Mouse (Mus musculus) CH12.LX (cell line): ENCODE data around the gene Prkacb. TPM values are rescaled to one million over a fixed set of nuclear protein-coding genes. Genes with fewer than 3 reads are reported as not detected.

Experiments used
- DNase-seq: peaks from one replicate; pipeline ENCODE4 v3.0.0-alpha.2; 2013; ENCODE audit errors: extremely low read depth
- H3K27ac ChIP-seq: 2 replicates; pipeline ENCODE4 v1.5.1; 2012; ENCODE audit warnings: low read depth, mild to moderate bottlenecking, control low read depth, moderate library complexity; ENCODE audit not compliant: insufficient read depth
- H3K27me3 ChIP-seq: replicated peaks from 2 replicates; pipeline ENCODE3; 2012; ENCODE audit warnings: inconsistent platforms
- H3K36me3 ChIP-seq, 2 experiments: replicated peaks in 1 of 2; 2 replicates each; pipeline versions ENCODE3 to v1.6.1; 2012; ENCODE audit warnings: inconsistent platforms in 1 of 2, low read length in 1 of 2, mild to moderate bottlenecking in 1 of 2, mixed read lengths in 1 of 2, moderate library complexity in 1 of 2; ENCODE audit not compliant: control insufficient read depth in 1 of 2, insufficient read depth in 1 of 2
- H3K4me1 ChIP-seq, 2 experiments: 2 replicates each; pipeline ENCODE4 v1.6.1; 2012; ENCODE audit warnings: inconsistent platforms in 1 of 2, moderate library complexity in 1 of 2; ENCODE audit not compliant: insufficient read depth in 2 of 2, control insufficient read depth in 1 of 2
- H3K4me2 ChIP-seq: 2 replicates; pipeline ENCODE4 v1.6.1; 2012; ENCODE audit warnings: low read depth, mild to moderate bottlenecking, control low read depth; ENCODE audit not compliant: poor library complexity, insufficient read depth, severe bottlenecking
- H3K4me3 ChIP-seq, 3 experiments: fragments of 150-350 bp in 1 of 3; sonication (generic) in 1 of 3; replicated peaks in 1 of 3; 2 replicates each; pipeline versions ENCODE3 to v1.5.1; 2011 to 2012; ENCODE audit warnings: low read depth in 2 of 3, low read length in 2 of 3, mild to moderate bottlenecking in 2 of 3, moderate library complexity in 2 of 3, control low read depth in 1 of 3, improper control_type of control experiment in 1 of 3, inconsistent platforms in 1 of 3, mixed read lengths in 1 of 3; ENCODE audit not compliant: poor library complexity in 1 of 3
- H3K79me2 ChIP-seq: replicated peaks from 2 replicates; pipeline ENCODE4 v1.6.1; 2012; ENCODE audit warnings: mild to moderate bottlenecking, moderate library complexity; ENCODE audit not compliant: control insufficient read depth, poor library complexity, insufficient read depth, severe bottlenecking; ENCODE audit errors: extremely low read depth
- H3K9ac ChIP-seq: 2 replicates; pipeline ENCODE4 v1.6.1; 2012; ENCODE audit warnings: low read depth, mild to moderate bottlenecking, control low read depth, moderate library complexity; ENCODE audit not compliant: insufficient read depth
- H3K9me3 ChIP-seq: replicated peaks from 2 replicates; pipeline ENCODE3; 2012; ENCODE audit warnings: low read length, inconsistent platforms, mixed read lengths
- BHLHE40 ChIP-seq: IDR thresholded peaks from 2 replicates; pipeline ENCODE4 v1.6.1; 2011; ENCODE audit warnings: mild to moderate bottlenecking, low read depth, low read length, improper control_type of control experiment
- CTCF ChIP-seq, 2 experiments: IDR thresholded peaks in 1 of 2; conservative IDR thresholded peaks in 1 of 2; 2 replicates each; pipeline ENCODE4 v1.5.1; 2011 to 2012; ENCODE audit warnings: low read depth in 2 of 2, low read length in 2 of 2, improper control_type of control experiment in 1 of 2, inconsistent platforms in 1 of 2, mild to moderate bottlenecking in 1 of 2, moderate library complexity in 1 of 2
- ELF1 ChIP-seq: IDR thresholded peaks from 2 replicates; pipeline ENCODE4 v1.6.1; 2014; ENCODE audit warnings: low read depth, mild to moderate bottlenecking, inconsistent platforms, low read length, improper control_type of control experiment
- MAX ChIP-seq: IDR thresholded peaks from 2 replicates; pipeline ENCODE4 v1.6.1; 2011; ENCODE audit warnings: low read length, improper control_type of control experiment
- NELFE ChIP-seq: IDR thresholded peaks from 2 replicates; pipeline ENCODE4 v1.6.1; 2011; ENCODE audit warnings: low read depth, low read length, improper control_type of control experiment
- PAX5 ChIP-seq: IDR thresholded peaks from 2 replicates; pipeline ENCODE4 v1.6.1; 2012; ENCODE audit warnings: low read length, inconsistent platforms, mixed read lengths
- POLR2A ChIP-seq: IDR thresholded peaks from 2 replicates; pipeline ENCODE4 v1.6.1; 2011; ENCODE audit warnings: low read depth, mild to moderate bottlenecking, improper control_type of control experiment, low read length
- POLR2AphosphoS2 ChIP-seq: IDR thresholded peaks from 2 replicates; pipeline ENCODE4 v1.6.1; 2011; ENCODE audit warnings: low read depth, low read length, improper control_type of control experiment
- SMC3 ChIP-seq: IDR thresholded peaks from 2 replicates; pipeline ENCODE4 v1.6.1; 2011; ENCODE audit warnings: low read depth, low read length, improper control_type of control experiment
- dilution Hi-C: fragments of 300-500 bp; cut with MboI; formaldehyde crosslinking; loops from 2 replicates; pipeline ENCODE4 v1.14.3; 2020; ENCODE audit warnings: low sequenced_read_pairs; ENCODE audit not compliant: extremely low pct_unique_long_range_greater_than_20kb, extremely low pct_ligation_motif_present
- in situ Hi-C: fragments of 300-500 bp; cut with MboI; formaldehyde crosslinking; loops from 3 replicates; pipeline ENCODE4 v1.14.3; 2019; ENCODE audit warnings: low sequenced_read_pairs, low pct_ligation_motif_present, low pct_unique_long_range_greater_than_20kb, mixed read lengths
- polyA plus RNA-seq: library from polyadenylated mRNA; unstranded; fragments of >175 nt; gene quantifications from 2 replicates; pipeline ENCODE4 v1.2.1, GENCODE M21; 2012; ENCODE audit warnings: low read depth; ENCODE audit not compliant: insufficient read length
- total RNA-seq, 2 experiments: library from RNA; depleted of rRNA; stranded (reverse); fragments of 300-350 nt in 1 of 2; fragments of >200 nt in 1 of 2; gene quantifications; 2 replicates each; pipeline ENCODE4 v1.2.3; 2012 to 2014

Prkacb gene
- total and polyA plus RNA-seq, 3 experiments: 33.1 to 65.1 (median 62.1) TPM

GRCm38 (mm10) chr3:146757970-146758960 lies 54.5 kb downstream of the Prkacb start:
- in situ Hi-C loops (no loop called here), dilution Hi-C loops (no loop called here)
- no peaks in the 10 kb centered on the region for H3K9me3 ChIP-seq
- H3K79me2 ChIP-seq: no peaks in the 10 kb centered on the region; the same call in 1 of the 2 replicates
- peaks cover 9 to 45% of the 10 kb centered on the region in 2 experiments for H3K36me3 ChIP-seq
- TF ChIP-seq NELFE (peak; percentile 20; the same call in 1 of the 2 replicates), ELF1 (no peak), CTCF (conservative IDR thresholded peaks at IDR 0.05 in 1 of 2, IDR thresholded peaks at IDR 0.05 in 1 of 2; ENCODE audit: low read depth in 2 of 2, low read length in 2 of 2) (peak in 1 of 2 experiments; percentile 17; a peak in 1 of 4 replicates)
- H3K4me1 ChIP-seq: peaks cover 7 to 8% of the 10 kb centered on the region in 2 experiments; a peak in 2 of 4 replicates
- H3K4me3 ChIP-seq: no peak overlapping the region
- H3K27me3 ChIP-seq: no peaks in the 10 kb centered on the region
- no peak overlapping the region for H3K9ac ChIP-seq
- DNase-seq: peak; percentile 34
- H3K4me2 ChIP-seq: no peak overlapping the region
- H3K27ac ChIP-seq: no peak overlapping the region

GRCm38 (mm10) chr3:146754270-146754669 lies 58.5 kb downstream of the Prkacb start:
- no peak for DNase-seq
- Histone ChIP-seq H3K36me3 (peaks cover 22 to 67% of the 10 kb centered on the region in 2 experiments), H3K4me2 (no peak overlapping the region), H3K4me3 (no peak overlapping the region), H3K9me3 (no peaks in the 10 kb centered on the region), H3K27ac (no peak overlapping the region), H3K79me2 (no peaks in the 10 kb centered on the region), H3K27me3 (no peaks in the 10 kb centered on the region), H3K9ac (no peak overlapping the region), H3K4me1 (peaks cover 7 to 15% of the 10 kb centered on the region in 2 experiments; a peak in 2 of 4 replicates)
- in situ Hi-C loops (no loop called here), dilution Hi-C loops (no loop called here)
- TF ChIP-seq POLR2A: no peak
- TF ChIP-seq POLR2AphosphoS2: no peak

GRCm38 (mm10) chr3:146741564-146742202 lies 71.1 kb downstream of the Prkacb start:
- H3K27ac ChIP-seq: no peak overlapping the region
- in situ Hi-C loops: no loop called here
- dilution Hi-C loops: no loop called here
- H3K4me2 ChIP-seq: no peak overlapping the region
- H3K4me1 ChIP-seq: no peaks in the 10 kb centered on the region; a peak in 1 of 4 replicates
- H3K4me3 ChIP-seq: no peak overlapping the region
- no peaks in the 10 kb centered on the region for H3K79me2 ChIP-seq
- no peak overlapping the region for H3K9ac ChIP-seq
- no peaks in the 10 kb centered on the region for H3K9me3 ChIP-seq
- no peak for DNase-seq
- H3K27me3 ChIP-seq: no peaks in the 10 kb centered on the region
- no peak for TF ChIP-seq SMC3
- no peak for TF ChIP-seq BHLHE40
- no peak for TF ChIP-seq PAX5
- no peak for TF ChIP-seq MAX
- peaks cover 36 to 83% of the 10 kb centered on the region in 2 experiments for H3K36me3 ChIP-seq
